Mouse (Mus musculus) left cerebral cortex, adult 11 months (tissue): ENCODE measurements at regions not wholly inside any gene's neighbourhood (a gene's known extent, or its start where the extent isn't known, plus 50 kb on each side); places are given as distances from the start of the nearest gene placed in this dataset.

Source experiments
- DNase-seq: peaks from one replicate; pipeline ENCODE4 v3.0.0; 2022; ENCODE audit warnings: low spot score

GRCm38 (mm10) chr3:47866061-47866460 lies 1418.0 kb upstream of the Pabpc4l start:
- no peak for DNase-seq

DNA sequence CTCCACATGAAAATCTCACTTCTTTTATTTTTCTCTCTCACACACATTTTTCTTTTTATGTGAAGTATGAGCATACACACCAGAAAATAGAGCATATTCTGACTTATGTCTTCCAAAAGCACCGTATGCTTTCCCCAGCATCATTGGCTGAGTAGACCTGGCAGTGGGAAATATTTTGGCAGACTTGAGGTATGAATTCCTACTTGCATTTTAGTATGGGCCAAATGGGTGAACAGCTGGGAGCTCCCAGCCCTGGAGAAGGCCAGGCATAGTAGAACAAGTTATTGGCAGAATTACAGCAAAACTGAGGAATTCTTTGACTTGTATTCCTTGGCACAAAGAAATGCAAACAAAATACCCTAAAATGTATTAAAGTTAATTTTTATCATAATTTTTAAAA lies 1415.6 kb upstream of the Pabpc4l start:
- peak; percentile 24 for DNase-seq

- no peak for DNase-seq
Observed at GRCm38 (mm10) chr3:47845613-47846012, 1397.6 kb upstream of the Pabpc4l start.

- DNase-seq: no peak
Observed at GRCm38 (mm10) chr3:47836541-47837240, 1388.7 kb upstream of the Pabpc4l start.

GRCm38 (mm10) chr3:47818361-47818760 lies 1370.3 kb upstream of the Pabpc4l start:
- DNase-seq: no peak

DNA sequence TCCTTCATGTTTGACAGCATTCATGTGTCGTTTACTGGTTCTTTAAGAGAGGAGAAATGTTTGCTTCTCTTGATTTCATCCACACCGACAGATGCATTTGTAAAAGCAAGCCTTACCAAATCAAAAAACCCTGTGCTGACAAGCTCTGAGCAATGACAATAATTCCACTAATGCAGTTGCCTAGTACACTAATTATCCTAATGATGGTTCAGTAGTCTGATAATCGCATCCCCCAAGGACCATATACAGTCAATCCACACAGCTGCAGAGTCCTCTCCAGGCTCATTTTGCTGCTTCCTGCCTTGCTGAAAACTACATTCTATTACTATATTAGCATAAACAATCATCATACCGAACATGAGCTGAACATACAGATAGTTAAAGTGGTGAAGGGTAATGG lies 1369.5 kb upstream of the Pabpc4l start:
- DNase-seq: no peak
